Mouse (Mus musculus): ENCODE measurements around the gene Pianp. TPM values are rescaled to one million over a fixed set of nuclear protein-coding genes. Genes with fewer than 3 reads are reported as not detected.

Pianp gene
- 47.8 and 53.8 TPM in 2 replicates for polyA plus RNA-seq (2014; fragmentation: Nextera tagmentation; extraction: Ambion mirVana)

- Histone ChIP-seq H3K27me3 (ENCODE audit: control insufficient read depth, insufficient read depth, low read length) (peaks cover 55% of the 10 kb centered on the region), H3K36me3 (replicated peaks; ENCODE audit: control insufficient read depth, insufficient read depth) (peaks cover 25% of the 10 kb centered on the region; the same call in 1 of the 2 replicates), H3K4me3 (replicated peaks; ENCODE audit: low read length) (peak within 1 kb of the TSS; percentile 87), H3K27ac (peak within 1 kb of the TSS; percentile 88), H3K4me2 (replicated peaks) (peak within 1 kb of the TSS; percentile 88), H3K4me1 (replicated peaks; ENCODE audit: control insufficient read depth, insufficient read depth, low read length) (peaks cover 20% of the 10 kb centered on the region), H3K9ac (peak within 1 kb of the TSS; percentile 97), H3K9me3 (ENCODE audit: control insufficient read depth, low read length) (no peaks in the 10 kb centered on the region)
- under 1% methylated on average over 55 of the region's 78 CpGs for WGBS
- ATAC-seq (ENCODE audit: low FRiP score) (peak; percentile 86), DNase-seq (ENCODE audit: low spot score) (peak; percentile 85)
These were observed at the start of gene Pianp for GRCm38 (mm10) chr6:124996551-124997501. Pianp (plus strand) TSS chr6:124996694.

- Histone ChIP-seq H3K4me3 (replicated peaks; ENCODE audit: low read length) (no peak overlapping the region), H3K9me3 (ENCODE audit: control insufficient read depth, low read length) (no peaks in the 10 kb centered on the region), H3K36me3 (replicated peaks; ENCODE audit: control insufficient read depth, insufficient read depth) (peaks cover 38% of the 10 kb centered on the region), H3K27ac (no peak overlapping the region), H3K27me3 (ENCODE audit: control insufficient read depth, insufficient read depth, low read length) (no peaks in the 10 kb centered on the region), H3K4me2 (replicated peaks) (no peak overlapping the region), H3K9ac (no peak overlapping the region), H3K4me1 (replicated peaks; ENCODE audit: control insufficient read depth, insufficient read depth, low read length) (no peaks in the 10 kb centered on the region)
- DNase-seq (ENCODE audit: low spot score), result no peak
- ATAC-seq (ENCODE audit: low FRiP score), result no peak
- WGBS, result 87% methylated on average over 2 of the region's 2 CpGs
These were observed 42.3 kb upstream of the Pianp start for GRCm38 (mm10) chr6:124953991-124954715.

GRCm38 (mm10) chr6:124955212-124955611, 41.3 kb upstream of the Pianp start:
- 96% methylated on average over 4 of the region's 4 CpGs for WGBS
- DNase-seq (ENCODE audit: low spot score), result no peak
- no peak overlapping the region for H3K4me2 ChIP-seq (replicated peaks)
- H3K9me3 ChIP-seq (ENCODE audit: control insufficient read depth, low read length), result no peaks in the 10 kb centered on the region
- no peak overlapping the region for H3K27ac ChIP-seq
- no peaks in the 10 kb centered on the region for H3K27me3 ChIP-seq (ENCODE audit: control insufficient read depth, insufficient read depth, low read length)
- no peak for ATAC-seq (ENCODE audit: low FRiP score)
- H3K4me1 ChIP-seq (replicated peaks; ENCODE audit: control insufficient read depth, insufficient read depth, low read length), result no peaks in the 10 kb centered on the region
- H3K36me3 ChIP-seq (replicated peaks; ENCODE audit: control insufficient read depth, insufficient read depth), result peaks cover 49% of the 10 kb centered on the region
- H3K9ac ChIP-seq, result no peak overlapping the region
- no peak overlapping the region for H3K4me3 ChIP-seq (replicated peaks; ENCODE audit: low read length)

- H3K9ac ChIP-seq, result no peak overlapping the region
- DNase-seq (ENCODE audit: low spot score), result no peak
- 91% methylated on average over 3 of the region's 3 CpGs for WGBS
- peaks cover 74% of the 10 kb centered on the region for H3K36me3 ChIP-seq (replicated peaks; ENCODE audit: control insufficient read depth, insufficient read depth)
- no peak for ATAC-seq (ENCODE audit: low FRiP score)
- H3K27me3 ChIP-seq (ENCODE audit: control insufficient read depth, insufficient read depth, low read length), result no peaks in the 10 kb centered on the region
- no peak overlapping the region for H3K4me3 ChIP-seq (replicated peaks; ENCODE audit: low read length)
- H3K4me1 ChIP-seq (replicated peaks; ENCODE audit: control insufficient read depth, insufficient read depth, low read length), result no peaks in the 10 kb centered on the region
- no peaks in the 10 kb centered on the region for H3K9me3 ChIP-seq (ENCODE audit: control insufficient read depth, low read length)
- no peak overlapping the region for H3K27ac ChIP-seq
- H3K4me2 ChIP-seq (replicated peaks), result no peak overlapping the region
These were observed 38.4 kb upstream of the Pianp start for GRCm38 (mm10) chr6:124958127-124958526.

GRCm38 (mm10) chr6:124959960-124960359, 36.5 kb upstream of the Pianp start:
- no peak overlapping the region for H3K9ac ChIP-seq
- ATAC-seq (ENCODE audit: low FRiP score) (no peak), DNase-seq (ENCODE audit: low spot score) (no peak)
- peaks cover 7% of the 10 kb centered on the region for H3K4me1 ChIP-seq (replicated peaks; ENCODE audit: control insufficient read depth, insufficient read depth, low read length)
- 97% methylated on average over 13 of the region's 13 CpGs for WGBS
- H3K27me3 ChIP-seq (ENCODE audit: control insufficient read depth, insufficient read depth, low read length), result no peaks in the 10 kb centered on the region
- H3K27ac ChIP-seq, result no peak overlapping the region
- H3K9me3 ChIP-seq (ENCODE audit: control insufficient read depth, low read length), result no peaks in the 10 kb centered on the region
- H3K4me3 ChIP-seq (replicated peaks; ENCODE audit: low read length), result no peak overlapping the region
- peaks cover 74% of the 10 kb centered on the region for H3K36me3 ChIP-seq (replicated peaks; ENCODE audit: control insufficient read depth, insufficient read depth)
- H3K4me2 ChIP-seq (replicated peaks), result no peak overlapping the region

GRCm38 (mm10) chr6:124961021-124961420, 35.5 kb upstream of the Pianp start:
- DNase-seq (ENCODE audit: low spot score), result no peak
- H3K27ac ChIP-seq, result no peak overlapping the region
- no peak overlapping the region for H3K4me3 ChIP-seq (replicated peaks; ENCODE audit: low read length)
- H3K36me3 ChIP-seq (replicated peaks; ENCODE audit: control insufficient read depth, insufficient read depth), result peaks cover 66% of the 10 kb centered on the region
- 97% methylated on average over 12 of the region's 12 CpGs for WGBS
- H3K9me3 ChIP-seq (ENCODE audit: control insufficient read depth, low read length), result no peaks in the 10 kb centered on the region
- ATAC-seq (ENCODE audit: low FRiP score), result no peak
- H3K9ac ChIP-seq, result no peak overlapping the region
- H3K4me2 ChIP-seq (replicated peaks), result no peak overlapping the region
- H3K4me1 ChIP-seq (replicated peaks; ENCODE audit: control insufficient read depth, insufficient read depth, low read length), result peaks cover 7% of the 10 kb centered on the region
- no peaks in the 10 kb centered on the region for H3K27me3 ChIP-seq (ENCODE audit: control insufficient read depth, insufficient read depth, low read length)

GRCm38 (mm10) chr6:124964638-124965037, 31.9 kb upstream of the Pianp start:
- peak overlapping the region; percentile 74 for H3K9ac ChIP-seq
- no peaks in the 10 kb centered on the region for H3K9me3 ChIP-seq (ENCODE audit: control insufficient read depth, low read length)
- H3K4me3 ChIP-seq (replicated peaks; ENCODE audit: low read length), result peak overlapping the region; percentile 55
- ATAC-seq (ENCODE audit: low FRiP score) (peak; percentile 38), DNase-seq (ENCODE audit: low spot score) (no peak)
- peaks cover 7% of the 10 kb centered on the region for H3K4me1 ChIP-seq (replicated peaks; ENCODE audit: control insufficient read depth, insufficient read depth, low read length)
- H3K27me3 ChIP-seq (ENCODE audit: control insufficient read depth, insufficient read depth, low read length), result no peaks in the 10 kb centered on the region
- H3K27ac ChIP-seq, result peak overlapping the region; percentile 86
- peaks cover 31% of the 10 kb centered on the region for H3K36me3 ChIP-seq (replicated peaks; ENCODE audit: control insufficient read depth, insufficient read depth)
- H3K4me2 ChIP-seq (replicated peaks), result peak overlapping the region; percentile 90
- 42% methylated on average over 16 of the region's 16 CpGs for WGBS

GRCm38 (mm10) chr6:124965088-124965719, 31.3 kb upstream of the Pianp start, which contains the start of gene Cops7a:
Cops7a (minus strand) TSS chr6:124965538.
- Histone ChIP-seq H3K9me3 (ENCODE audit: control insufficient read depth, low read length) (no peaks in the 10 kb centered on the region), H3K4me1 (replicated peaks; ENCODE audit: control insufficient read depth, insufficient read depth, low read length) (peaks cover 7% of the 10 kb centered on the region), H3K9ac (peak within 1 kb of the TSS; percentile 74), H3K27me3 (ENCODE audit: control insufficient read depth, insufficient read depth, low read length) (no peaks in the 10 kb centered on the region), H3K36me3 (replicated peaks; ENCODE audit: control insufficient read depth, insufficient read depth) (peaks cover 25% of the 10 kb centered on the region), H3K27ac (peak within 1 kb of the TSS; percentile 86), H3K4me2 (replicated peaks) (peak within 1 kb of the TSS; percentile 90), H3K4me3 (replicated peaks; ENCODE audit: low read length) (peak within 1 kb of the TSS; percentile 55)
- DNase-seq (ENCODE audit: low spot score) (peak; percentile 93), ATAC-seq (ENCODE audit: low FRiP score) (peak; percentile 96)
- under 1% methylated on average over 68 of the region's 68 CpGs for WGBS

Measured in hindbrain, embryonic 14.5 days (tissue).